Mouse (Mus musculus) central nervous system, embryonic 18 days (tissue): ENCODE measurements around the gene Olfr1260. TPM values are rescaled to one million over a fixed set of nuclear protein-coding genes. Genes with fewer than 3 reads are reported as not detected.

ENCODE experiments used
- polyA plus RNA-seq: library from polyadenylated mRNA; depleted of rRNA; stranded (reverse); fragments of >200 nt; gene quantifications from 2 replicates; pipeline ENCODE4 v1.2.3, GENCODE M21; 2012; rRNA removed

The Olfr1260 gene
- not detected in 2 replicates for polyA plus RNA-seq

DNA sequence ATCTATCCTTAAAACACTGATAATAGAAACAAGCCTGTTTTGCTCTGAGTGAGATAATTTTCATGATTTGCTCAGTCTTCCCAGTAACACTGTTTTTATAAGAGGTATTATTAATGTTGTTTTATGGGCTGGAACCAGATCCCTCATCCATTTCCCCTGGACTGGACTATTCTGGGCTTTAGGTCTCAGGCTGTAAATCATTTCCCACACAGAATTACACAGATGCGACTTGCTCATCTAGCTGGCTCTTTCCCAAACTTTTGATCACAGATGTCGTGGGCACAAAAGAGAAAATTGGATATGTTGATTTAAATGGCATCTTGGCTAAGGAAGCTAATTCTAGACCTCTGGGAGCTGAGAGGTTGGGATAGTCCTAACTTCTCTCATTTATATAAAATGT, at the start of gene Olfr1260:
Gene Olfr1260 (plus strand): TSS at position 157 of the 400 bp plus-strand sequence.

DNA sequence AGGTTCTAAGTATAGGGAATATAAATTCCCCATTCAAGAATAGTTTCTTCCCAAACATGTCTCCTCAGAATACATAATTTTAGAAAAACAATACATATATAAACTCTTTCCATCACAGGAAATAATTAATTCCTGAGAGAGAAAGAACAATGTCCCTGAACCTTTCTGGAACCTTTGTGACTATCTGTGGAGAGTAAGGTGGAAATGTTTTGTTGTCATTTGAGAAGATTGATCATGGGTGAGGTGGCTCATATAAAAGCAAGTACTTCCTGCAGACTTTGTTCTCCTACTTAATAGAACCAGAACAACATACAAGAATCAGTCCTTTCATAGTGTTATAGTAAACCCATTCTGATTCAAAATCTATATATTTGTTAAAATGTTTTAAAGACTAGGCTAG, 47.1 kb upstream of the Olfr1260 start, which contains the start of gene Olfr1258:
Gene Olfr1258 (plus strand): TSS at position 301 of the 400 bp plus-strand sequence.

DNA sequence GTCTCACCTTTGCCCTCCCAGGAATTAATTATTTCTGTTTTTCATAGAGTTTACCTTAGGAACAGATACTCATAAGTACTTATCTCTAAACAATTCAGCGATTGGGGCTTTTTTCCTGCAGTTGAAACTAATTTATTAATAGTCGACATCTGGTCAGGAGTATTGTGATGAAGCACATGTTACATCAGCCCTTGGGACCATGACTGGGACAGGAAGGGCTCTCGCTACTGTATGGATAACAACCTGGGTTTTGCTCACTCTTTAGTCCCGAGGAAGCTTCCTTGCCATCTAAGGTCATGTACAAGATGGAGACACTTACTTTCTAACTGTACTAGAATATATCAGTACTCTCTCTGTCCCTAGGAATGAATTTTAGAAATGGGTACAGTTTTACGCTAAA, 25.6 kb upstream of the Olfr1260 start, which contains the start of gene Olfr1259:
Gene Olfr1259 (minus strand): TSS at position 101 of the 400 bp plus-strand sequence.

DNA sequence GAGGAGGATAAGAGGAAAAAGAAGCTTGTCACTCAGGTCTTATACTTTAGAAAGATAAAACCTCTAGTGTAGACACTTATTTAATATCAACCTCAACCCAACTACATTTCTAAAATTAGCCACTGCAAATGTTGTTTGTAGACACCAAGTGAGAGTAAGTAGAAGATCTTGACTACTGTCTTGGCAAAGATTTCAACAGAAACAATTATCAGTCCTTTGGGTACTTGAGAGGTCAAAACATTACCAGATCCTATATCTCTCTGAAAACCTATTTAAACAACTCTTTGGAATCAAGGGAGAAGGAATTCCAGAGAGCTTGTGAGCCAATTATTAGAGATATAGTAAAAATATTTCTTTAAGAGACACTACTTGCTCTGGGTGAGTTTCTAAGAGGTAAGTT, 16.8 kb downstream of the Olfr1260 start, which contains the start of gene Olfr1261:
Gene Olfr1261 (plus strand): TSS at position 301 of the 400 bp plus-strand sequence.

DNA sequence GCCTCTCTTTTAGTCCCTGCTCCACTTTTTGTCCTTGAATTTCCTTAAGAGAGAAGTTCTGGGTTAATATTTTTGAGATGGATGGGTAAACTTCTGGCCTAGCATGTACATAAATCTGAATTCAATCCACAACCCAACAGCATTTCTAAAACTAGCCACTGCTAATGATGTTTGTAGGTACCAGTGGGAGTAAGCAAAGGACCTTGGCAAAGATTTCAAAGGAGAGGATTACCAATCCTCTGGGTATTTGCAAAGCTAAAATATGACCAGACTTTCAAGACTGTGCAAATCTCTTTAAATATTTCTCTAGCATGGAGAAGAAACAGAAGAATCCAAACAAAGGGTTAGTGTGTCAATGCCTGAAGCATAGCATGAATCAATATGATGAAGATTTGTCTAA, 25.7 kb downstream of the Olfr1260 start, which contains the start of gene Olfr1262:
Gene Olfr1262 (plus strand): TSS at position 301 of the 400 bp plus-strand sequence.

DNA sequence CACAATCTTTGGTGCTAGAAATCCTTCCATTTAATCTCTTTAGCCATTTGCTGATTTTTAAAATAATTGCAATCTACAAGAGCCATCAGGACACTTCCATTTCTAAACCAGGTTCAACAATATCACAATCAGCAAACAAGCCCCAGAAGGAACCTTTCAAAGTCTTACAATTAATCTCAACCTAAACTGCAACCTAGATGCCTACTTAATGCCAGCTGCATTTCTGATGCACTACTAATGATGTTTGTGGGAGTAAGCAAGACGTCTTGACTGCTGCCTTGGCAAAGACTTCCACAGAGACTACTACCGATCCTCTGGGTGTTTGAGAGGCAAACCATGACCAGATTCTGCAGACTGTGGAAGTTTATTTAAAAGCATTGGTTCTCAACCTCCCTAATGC, 37.7 kb downstream of the Olfr1260 start, which contains the start of gene Olfr1263:
Gene Olfr1263 (plus strand): TSS at position 301 of the 400 bp plus-strand sequence.

DNA sequence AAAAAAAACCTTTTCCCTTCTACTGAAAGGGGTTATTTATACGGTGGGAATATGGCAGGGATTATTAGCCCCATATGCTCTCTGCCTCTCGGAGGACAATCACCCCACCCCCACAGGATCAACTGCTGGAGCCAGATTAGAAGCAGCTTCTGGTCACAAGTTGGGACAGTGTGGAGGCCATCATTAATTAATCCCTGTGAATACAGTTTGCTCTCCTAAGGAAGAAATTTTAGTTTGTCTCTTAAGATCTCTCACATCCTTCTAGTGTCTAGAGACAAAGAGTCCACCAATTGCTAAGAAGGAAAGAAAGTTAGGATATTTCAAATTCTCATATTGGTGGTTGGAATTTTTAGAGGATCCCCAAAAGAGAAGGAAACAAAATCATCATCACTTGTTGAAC, 51.3 kb downstream of the Olfr1260 start, which contains the start of gene Olfr1264:
Gene Olfr1264 (minus strand): TSS at position 101 of the 400 bp plus-strand sequence.

Other genes with a start within 250 kb of the Olfr1260 start
- not detected in 2 replicates for gene Olfr1252, start 249.3 kb upstream of the Olfr1260 start, polyA plus RNA-seq
- gene Olfr1253, start 217.2 kb upstream of the Olfr1260 start, polyA plus RNA-seq: not detected in 2 replicates
- gene Olfr1254, start 180.7 kb upstream of the Olfr1260 start, polyA plus RNA-seq: not detected in 2 replicates
- gene Olfr1255, start 162.3 kb upstream of the Olfr1260 start, polyA plus RNA-seq: not detected in 2 replicates
- not detected in 2 replicates for gene Olfr1256, start 132.8 kb upstream of the Olfr1260 start, polyA plus RNA-seq
- gene Olfr48, start 126.1 kb upstream of the Olfr1260 start, polyA plus RNA-seq: 0.14 TPM in 1 of 2 replicates, not detected in the other
- gene Olfr1257, start 95.9 kb upstream of the Olfr1260 start, polyA plus RNA-seq: not detected in 2 replicates
- not detected in 2 replicates for gene Olfr1258, start 47.0 kb upstream of the Olfr1260 start, polyA plus RNA-seq
- gene Olfr1259, start 25.7 kb upstream of the Olfr1260 start, polyA plus RNA-seq: 0.01 and 0.09 TPM in 2 replicates
- not detected in 2 replicates for gene Olfr1261, start 16.9 kb downstream of the Olfr1260 start, polyA plus RNA-seq
- gene Olfr1262, start 25.8 kb downstream of the Olfr1260 start, polyA plus RNA-seq: not detected in 2 replicates
- not detected in 2 replicates for gene Olfr1263, start 37.8 kb downstream of the Olfr1260 start, polyA plus RNA-seq
- gene Olfr1264, start 51.2 kb downstream of the Olfr1260 start, polyA plus RNA-seq: not detected in 2 replicates
- not detected in 2 replicates for gene Olfr1265, start 61.0 kb downstream of the Olfr1260 start, polyA plus RNA-seq
- not detected in 2 replicates for gene Olfr140, start 89.3 kb downstream of the Olfr1260 start, polyA plus RNA-seq
- gene Olfr1269, start 147.1 kb downstream of the Olfr1260 start, polyA plus RNA-seq: not detected in 2 replicates
- 0.04 and 0.10 TPM in 2 replicates for gene Olfr32, start 168.0 kb downstream of the Olfr1260 start, polyA plus RNA-seq
- gene Olfr1270, start 178.8 kb downstream of the Olfr1260 start, polyA plus RNA-seq: 0.10 TPM in 1 of 2 replicates, not detected in the other